Mouse (Mus musculus): ENCODE data around the gene Gm14418.
"Not testable (repeated sequence)": the region's sequence is repeated elsewhere in the genome, so short reads cannot be mapped to it uniquely, and the experiment has no call there.

The Gm14418 gene

GRCm38 (mm10) chr2:177398096-177398495, at the start of gene Gm14418:
Gene Gm14418 (minus strand): TSS chr2:177398320.
- not testable (repeated sequence) for DNase-seq (ENCODE audit: low spot score in 2 of 2)
